Mouse (Mus musculus) hindbrain, postnatal 0 days (tissue): ENCODE measurements around the gene Sh3gl2. TPM values are rescaled to one million over a fixed set of nuclear protein-coding genes. Genes with fewer than 3 reads are reported as not detected.

Source experiments
- ATAC-seq: fragments of 200-750 bp; cut with Nextera tagmentation; 2 replicates; pipeline ENCODE4 v1.8.0; 2017; ENCODE audit warnings: mild to moderate bottlenecking, moderate TSS enrichment, moderate library complexity
- DNase-seq: peaks from one replicate; pipeline ENCODE4 v3.0.0-alpha.2; 2015; ENCODE audit warnings: low spot score
- H3K27ac ChIP-seq: fragments of 300-500 bp; sonication (generic); 2 replicates; pipeline ENCODE4 v1.5.1; 2014; ENCODE audit warnings: mild to moderate bottlenecking
- H3K27me3 ChIP-seq: fragments of 300-500 bp; sonication (generic); 2 replicates; pipeline ENCODE4 v1.6.1; 2014; ENCODE audit warnings: low read length, mixed read lengths; ENCODE audit not compliant: insufficient read depth
- H3K36me3 ChIP-seq: fragments of 300-500 bp; sonication (generic); 2 replicates; pipeline ENCODE4 v1.6.1; 2014; ENCODE audit warnings: low read length, mixed read lengths; ENCODE audit not compliant: insufficient read depth
- H3K4me1 ChIP-seq: fragments of 300-500 bp; sonication (generic); 2 replicates; pipeline ENCODE4 v1.6.1; 2014; ENCODE audit warnings: antibody characterized with exemption, low read length, mixed read lengths; ENCODE audit not compliant: insufficient read depth
- H3K4me2 ChIP-seq: fragments of 300-500 bp; sonication (generic); 2 replicates; pipeline ENCODE4 v1.6.1; 2014; ENCODE audit warnings: low read depth, mild to moderate bottlenecking, low read length, moderate library complexity, mixed read lengths
- H3K4me3 ChIP-seq: fragments of 300-500 bp; sonication (generic); 2 replicates; pipeline ENCODE4 v1.5.1; 2014; ENCODE audit warnings: low read length
- H3K9ac ChIP-seq: fragments of 300-500 bp; sonication (generic); replicated peaks from 2 replicates; pipeline ENCODE4 v1.6.1; 2014; ENCODE audit warnings: mild to moderate bottlenecking, low read length, moderate library complexity, mixed read lengths
- H3K9me3 ChIP-seq: fragments of 300-500 bp; sonication (generic); 2 replicates; pipeline ENCODE4 v1.6.1; 2016; ENCODE audit warnings: low read length, mixed read lengths
- CTCF ChIP-seq: IDR thresholded peaks from 2 replicates; pipeline ENCODE4 v1.5.1; 2016; ENCODE audit warnings: antibody characterized with exemption, control low read depth, low read depth
- WGBS: fragments of 180-500 bp; shearing (Covaris S2); extraction: QIAGEN DNeasy Blood & Tissue Kit; methylation state at CpG from one replicate; pipeline ENCODE4 v1.1.7; 2014; 5-methylcytosine and 5-hydroxymethylcytosine counted together
- polyA plus RNA-seq: library from polyadenylated mRNA; unstranded; fragments of >200 nt; fragmentation: Nextera tagmentation; extraction: Ambion mirVana; gene quantifications from 2 replicates; pipeline ENCODE4 v1.2.1, GENCODE M21; 2015
- total RNA-seq: library from RNA; depleted of rRNA; stranded (reverse); fragments of >200 nt; gene quantifications from 2 replicates; pipeline ENCODE4 v1.2.3, GENCODE M21; 2014

The Sh3gl2 gene
- total and polyA plus RNA-seq, 2 experiments from 2014 or later, result 41.9 to 129 TPM

GRCm38 (mm10) chr4:85539677-85540076, 334.8 kb downstream of the Sh3gl2 start:
- H3K4me1 ChIP-seq, result no peaks in the 10 kb centered on the region
- 83% methylated on average over 5 of the region's 5 CpGs for WGBS
- no peak overlapping the region for H3K9ac ChIP-seq
- no peaks in the 10 kb centered on the region for H3K36me3 ChIP-seq
- no peak for DNase-seq
- no peaks in the 10 kb centered on the region for H3K27me3 ChIP-seq
- no peak for ATAC-seq
- no peak overlapping the region for H3K4me2 ChIP-seq
- H3K9me3 ChIP-seq, result no peaks in the 10 kb centered on the region
- no peak overlapping the region for H3K27ac ChIP-seq
- H3K4me3 ChIP-seq, result no peak overlapping the region
- TF ChIP-seq CTCF, result no peak

GRCm38 (mm10) chr4:85543221-85543620, 338.3 kb downstream of the Sh3gl2 start:
- Histone ChIP-seq H3K27me3 (no peaks in the 10 kb centered on the region), H3K4me3 (no peak overlapping the region), H3K9me3 (no peaks in the 10 kb centered on the region), H3K4me1 (no peaks in the 10 kb centered on the region), H3K27ac (no peak overlapping the region), H3K9ac (no peak overlapping the region), H3K4me2 (no peak overlapping the region), H3K36me3 (no peaks in the 10 kb centered on the region)
- 86% methylated on average over 4 of the region's 4 CpGs for WGBS
- DNase-seq (no peak), ATAC-seq (no peak)
- no peak for TF ChIP-seq CTCF

GRCm38 (mm10) chr4:85554696-85555095, 349.8 kb downstream of the Sh3gl2 start:
- Histone ChIP-seq H3K27ac (no peak overlapping the region), H3K4me1 (no peaks in the 10 kb centered on the region), H3K36me3 (no peaks in the 10 kb centered on the region), H3K4me2 (no peak overlapping the region), H3K9ac (no peak overlapping the region), H3K9me3 (no peaks in the 10 kb centered on the region), H3K27me3 (no peaks in the 10 kb centered on the region), H3K4me3 (no peak overlapping the region)
- DNase-seq (no peak), ATAC-seq (no peak)
- TF ChIP-seq CTCF, result no peak
- WGBS, result 55% methylated on average over 3 of the region's 3 CpGs

GRCm38 (mm10) chr4:85559753-85560152, 354.8 kb downstream of the Sh3gl2 start:
- TF ChIP-seq CTCF, result no peak
- H3K4me1 ChIP-seq, result no peaks in the 10 kb centered on the region
- WGBS, result 84% methylated on average over 6 of the region's 6 CpGs
- H3K27ac ChIP-seq, result no peak overlapping the region
- H3K9me3 ChIP-seq, result no peaks in the 10 kb centered on the region
- H3K9ac ChIP-seq, result no peak overlapping the region
- no peaks in the 10 kb centered on the region for H3K36me3 ChIP-seq
- H3K4me3 ChIP-seq, result no peak overlapping the region
- H3K4me2 ChIP-seq, result no peak overlapping the region
- ATAC-seq (no peak), DNase-seq (no peak)
- H3K27me3 ChIP-seq, result no peaks in the 10 kb centered on the region

- whole genome bisulfite sequencing, result 85% methylated on average over 2 of the region's 2 CpGs
- ATAC-seq, result no peak
- Histone ChIP-seq H3K4me3 (no peak overlapping the region), H3K27me3 (no peaks in the 10 kb centered on the region), H3K36me3 (no peaks in the 10 kb centered on the region), H3K9me3 (no peaks in the 10 kb centered on the region), H3K9ac (no peak overlapping the region), H3K27ac (no peak overlapping the region), H3K4me1 (no peaks in the 10 kb centered on the region), H3K4me2 (no peak overlapping the region)
- no peak for TF ChIP-seq CTCF
- DNase-seq, result no peak
These were observed 380.5 kb downstream of the Sh3gl2 start for GRCm38 (mm10) chr4:85585426-85585825.

GRCm38 (mm10) chr4:85588928-85589327, 384.0 kb downstream of the Sh3gl2 start:
- H3K27ac ChIP-seq, result no peak overlapping the region
- no peak overlapping the region for H3K4me2 ChIP-seq
- ATAC-seq (no peak), DNase-seq (no peak)
- no peaks in the 10 kb centered on the region for H3K27me3 ChIP-seq
- H3K36me3 ChIP-seq, result no peaks in the 10 kb centered on the region
- no peak for TF ChIP-seq CTCF
- H3K4me3 ChIP-seq, result no peak overlapping the region
- no peaks in the 10 kb centered on the region for H3K9me3 ChIP-seq
- H3K4me1 ChIP-seq, result no peaks in the 10 kb centered on the region
- no peak overlapping the region for H3K9ac ChIP-seq
- WGBS, result 90% methylated on average over 4 of the region's 4 CpGs

GRCm38 (mm10) chr4:85591037-85591436, 386.1 kb downstream of the Sh3gl2 start:
- Histone ChIP-seq H3K4me3 (no peak overlapping the region), H3K4me1 (no peaks in the 10 kb centered on the region), H3K4me2 (no peak overlapping the region), H3K36me3 (no peaks in the 10 kb centered on the region), H3K9ac (no peak overlapping the region), H3K27me3 (no peaks in the 10 kb centered on the region), H3K27ac (no peak overlapping the region), H3K9me3 (no peaks in the 10 kb centered on the region)
- DNase-seq (no peak), ATAC-seq (no peak)
- 77% methylated on average over 7 of the region's 7 CpGs for WGBS
- TF ChIP-seq CTCF, result no peak
